Mouse (Mus musculus): ENCODE measurements at regions not wholly inside any gene's neighbourhood (a gene's known extent, or its start where the extent isn't known, plus 50 kb on each side); places are given as distances from the start of the nearest gene placed in this dataset.

DNA sequence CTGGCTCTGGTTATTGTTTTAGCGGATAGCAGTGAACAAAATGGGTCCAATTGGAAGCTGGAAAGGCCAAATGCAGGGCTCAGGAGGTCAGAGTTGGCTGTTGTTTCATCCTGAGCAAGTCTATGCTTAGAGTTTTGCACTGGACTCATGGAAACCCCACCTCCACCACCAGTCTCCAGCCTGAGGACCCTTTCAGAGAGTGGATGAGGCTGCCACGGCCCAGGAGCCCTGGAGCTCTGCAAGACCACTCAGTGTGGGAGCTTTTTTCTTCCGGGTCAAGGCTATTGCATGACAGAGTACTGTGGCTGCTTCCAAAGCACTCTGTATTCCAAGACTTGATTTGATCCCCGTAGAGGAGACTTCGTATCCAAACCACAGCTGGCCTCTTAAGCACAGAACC is 79.2 kb downstream of the Sox9 start:
- WGBS = 82% methylated on average over 5 of the region's 5 CpGs
- H3K9ac ChIP-seq (replicated peaks) = no peak overlapping the region
- ATAC-seq (ENCODE audit: insufficient number of reproducible peaks, insufficient read depth, low FRiP score, low TSS enrichment, low read depth) = no peak
- H3K36me3 ChIP-seq = no peaks in the 10 kb centered on the region
- H3K4me3 ChIP-seq (replicated peaks) = no peak overlapping the region
- H3K9me3 ChIP-seq = no peaks in the 10 kb centered on the region
- no peak overlapping the region for H3K4me2 ChIP-seq
- H3K27me3 ChIP-seq = 0 out of 2 replicates have a peak, but pooled peaks cover 4% of the 10 kb centered on the region
- H3K4me1 ChIP-seq (replicated peaks) = peaks cover 8% of the 10 kb centered on the region; the same call in 1 of the 2 replicates
- H3K27ac ChIP-seq = peak overlapping the region; percentile 8; the same call in 1 of the 2 replicates

DNA sequence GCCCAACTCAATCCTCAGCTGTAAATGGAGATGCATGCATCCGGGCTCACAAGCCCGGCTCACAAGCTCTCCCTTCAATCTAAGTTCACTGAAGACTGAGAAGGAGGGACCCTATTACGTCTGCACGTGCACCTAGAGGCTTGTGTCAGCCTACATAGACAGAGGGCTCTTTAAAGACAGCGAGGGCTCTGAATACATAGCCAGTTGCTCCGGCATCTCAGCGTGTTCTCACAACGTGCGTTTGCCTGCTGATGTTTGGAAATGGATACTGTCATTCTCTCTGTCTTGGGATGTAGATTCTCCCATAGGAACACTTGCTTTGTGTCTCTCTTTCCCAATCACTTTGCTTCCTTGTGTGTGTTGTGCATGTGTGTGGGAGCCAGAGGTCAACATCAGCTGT is 83.8 kb downstream of the Sox9 start:
- Histone ChIP-seq H3K36me3 (no peaks in the 10 kb centered on the region), H3K27me3 (0 out of 2 replicates have a peak, but pooled peaks cover 4% of the 10 kb centered on the region), H3K4me2 (no peak overlapping the region), H3K27ac (no peak overlapping the region), H3K4me1 (replicated peaks) (peaks cover 23% of the 10 kb centered on the region), H3K9ac (replicated peaks) (no peak overlapping the region), H3K4me3 (replicated peaks) (no peak overlapping the region), H3K9me3 (no peaks in the 10 kb centered on the region)
- WGBS = 87% methylated on average over 9 of the region's 9 CpGs
- ATAC-seq (ENCODE audit: insufficient number of reproducible peaks, insufficient read depth, low FRiP score, low TSS enrichment, low read depth) = no peak

DNA sequence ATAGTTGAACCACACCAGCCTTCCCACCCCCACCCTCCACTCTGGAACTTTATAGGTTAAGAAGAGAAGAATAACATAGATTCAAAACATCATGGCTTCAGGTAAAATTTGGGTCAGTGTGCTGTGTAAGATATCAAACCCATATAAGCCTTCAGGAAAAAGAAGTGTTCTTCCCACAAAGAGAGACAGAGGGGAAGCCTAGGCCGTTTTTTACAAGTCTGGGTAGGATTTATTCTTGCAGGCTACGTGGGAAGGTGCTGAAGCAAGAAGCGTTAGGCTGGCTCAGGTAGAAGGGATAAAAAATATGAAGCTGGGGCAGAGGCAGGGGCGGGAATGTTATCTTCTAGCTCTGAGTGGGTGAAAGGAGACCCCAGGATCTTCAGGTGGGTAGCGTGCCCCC is 87.5 kb downstream of the Sox9 start:
- H3K36me3 ChIP-seq = no peaks in the 10 kb centered on the region
- no peaks in the 10 kb centered on the region for H3K9me3 ChIP-seq
- no peak overlapping the region for H3K4me3 ChIP-seq (replicated peaks)
- H3K9ac ChIP-seq (replicated peaks) = no peak overlapping the region
- no peak overlapping the region for H3K27ac ChIP-seq
- 21% methylated on average over 5 of the region's 5 CpGs for WGBS
- 0 out of 2 replicates have a peak, but pooled peaks cover 4% of the 10 kb centered on the region for H3K27me3 ChIP-seq
- H3K4me1 ChIP-seq (replicated peaks) = peaks cover 37% of the 10 kb centered on the region
- H3K4me2 ChIP-seq = peak overlapping the region; percentile 46
- no peak; the same call in 1 of the 2 replicates for ATAC-seq (ENCODE audit: insufficient number of reproducible peaks, insufficient read depth, low FRiP score, low TSS enrichment, low read depth)

DNA sequence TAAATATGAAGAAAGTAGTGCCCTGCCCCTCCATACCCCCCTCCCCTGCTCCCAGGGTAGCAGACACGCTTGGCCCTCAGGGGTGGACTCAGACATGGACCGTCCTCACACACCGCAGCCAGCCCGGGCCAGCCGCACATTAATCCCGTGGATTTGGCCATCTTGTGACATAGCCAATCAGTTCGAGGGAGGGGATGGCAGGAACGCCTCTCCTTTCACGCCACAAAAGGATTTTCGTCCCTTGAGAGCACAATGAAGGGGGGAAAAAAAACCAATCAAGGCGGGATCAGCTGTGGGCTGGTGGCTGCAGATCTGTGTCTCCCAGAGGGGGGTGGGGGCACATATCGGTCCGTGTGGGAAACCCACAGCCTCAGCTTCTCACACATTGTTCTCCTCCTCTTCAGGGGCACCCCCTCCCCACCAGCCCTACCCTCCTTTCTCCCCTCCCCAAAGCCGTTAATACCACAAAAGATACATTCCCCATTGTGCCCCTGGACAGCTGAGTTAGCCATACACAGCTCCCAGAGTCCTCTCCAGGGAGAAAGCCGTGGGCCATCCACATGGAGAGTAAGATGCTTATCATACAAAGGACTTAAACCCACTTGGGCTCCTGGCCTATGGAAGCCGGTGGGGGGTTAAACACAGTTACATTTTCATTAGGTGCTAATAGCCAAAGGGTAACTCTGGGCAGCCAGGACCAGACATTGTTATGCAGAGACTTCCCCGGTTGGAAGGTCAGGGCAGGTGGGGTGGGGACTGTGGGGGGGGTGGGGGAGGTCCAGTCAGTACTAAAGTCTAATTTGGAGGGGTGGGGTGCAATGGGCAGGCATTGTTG is 88.4 kb downstream of the Sox9 start:
- WGBS = 2% methylated on average over 17 of the region's 17 CpGs
- ATAC-seq (ENCODE audit: insufficient number of reproducible peaks, insufficient read depth, low FRiP score, low TSS enrichment, low read depth) = peak; percentile 80
- H3K4me2 ChIP-seq = peak overlapping the region; percentile 46
- H3K4me1 ChIP-seq (replicated peaks) = peaks cover 37% of the 10 kb centered on the region
- no peaks in the 10 kb centered on the region for H3K9me3 ChIP-seq
- H3K36me3 ChIP-seq = no peaks in the 10 kb centered on the region
- peak overlapping the region; percentile 18; the same call in 1 of the 2 replicates for H3K4me3 ChIP-seq (replicated peaks)
- H3K27me3 ChIP-seq = no peaks in the 10 kb centered on the region
- 0 out of 2 replicates have a peak overlapping the region, but pooled peaks have one; percentile 53 for H3K27ac ChIP-seq
- no peak overlapping the region for H3K9ac ChIP-seq (replicated peaks)

DNA sequence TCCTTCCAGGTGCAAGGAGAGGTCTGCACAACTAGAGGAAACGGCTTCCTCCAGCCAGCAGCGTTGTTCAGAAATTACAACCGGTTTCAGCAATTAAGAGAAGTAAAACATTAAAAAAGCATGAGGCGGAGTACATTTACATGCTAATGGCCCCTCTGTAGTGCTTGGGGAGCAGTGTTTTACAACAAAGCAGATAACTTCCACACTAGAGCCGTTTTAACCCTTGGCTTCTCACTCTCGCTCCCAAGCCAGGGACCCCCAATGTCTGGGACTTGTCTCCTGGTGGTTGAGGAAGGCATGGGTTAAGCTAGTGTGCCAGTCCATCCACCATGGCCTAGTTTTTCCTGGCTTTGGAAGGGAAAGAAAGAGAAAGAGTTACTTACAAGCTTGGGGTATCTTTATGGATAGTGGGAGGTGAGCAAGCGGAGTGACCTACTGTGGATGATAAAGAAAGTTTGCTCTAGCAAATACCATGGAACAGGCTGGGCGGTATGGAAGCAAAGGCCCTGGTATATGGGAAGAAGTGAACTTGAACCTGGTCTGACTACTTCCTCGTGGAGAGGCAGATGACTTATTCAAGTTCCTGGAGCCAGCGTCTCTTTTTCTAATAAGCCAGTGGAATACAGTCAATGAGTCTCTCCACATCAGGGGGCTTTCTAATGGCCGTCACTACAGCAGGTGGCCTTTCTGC is 90.8 kb downstream of the Sox9 start:
- Histone ChIP-seq H3K4me3 (replicated peaks) (no peak overlapping the region), H3K36me3 (no peaks in the 10 kb centered on the region), H3K9me3 (no peaks in the 10 kb centered on the region), H3K27ac (peak overlapping the region; percentile 66), H3K27me3 (0 out of 2 replicates have a peak, but pooled peaks cover 2% of the 10 kb centered on the region), H3K9ac (replicated peaks) (no peak overlapping the region), H3K4me2 (peak overlapping the region; percentile 8; the same call in 1 of the 2 replicates), H3K4me1 (replicated peaks) (peaks cover 37% of the 10 kb centered on the region)
- WGBS = 37% methylated on average over 11 of the region's 11 CpGs
- no peak for ATAC-seq (ENCODE audit: insufficient number of reproducible peaks, insufficient read depth, low FRiP score, low TSS enrichment, low read depth)

DNA sequence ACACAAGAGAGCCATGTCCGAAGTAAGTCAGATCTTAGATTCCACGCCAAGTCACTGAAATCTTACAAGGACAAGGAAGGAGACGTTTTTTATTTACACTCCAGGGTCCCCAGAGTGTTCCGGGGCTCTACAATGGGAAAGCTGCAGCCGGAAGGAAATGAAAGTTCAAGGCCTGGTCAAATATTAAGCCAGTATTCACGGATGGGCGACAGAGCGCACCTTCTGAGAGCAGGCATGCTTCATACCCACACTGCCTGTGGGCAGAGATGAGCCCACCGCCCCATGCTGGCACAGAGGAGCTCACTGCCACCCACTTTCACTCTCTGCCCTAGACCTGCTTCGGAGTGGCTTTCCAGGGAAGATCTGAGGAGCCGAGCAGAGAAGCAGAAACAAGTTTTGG is 92.2 kb downstream of the Sox9 start:
- ATAC-seq (ENCODE audit: insufficient number of reproducible peaks, insufficient read depth, low FRiP score, low TSS enrichment, low read depth) = no peak
- H3K4me1 ChIP-seq (replicated peaks) = peaks cover 34% of the 10 kb centered on the region
- 0 out of 2 replicates have a peak, but pooled peaks cover 2% of the 10 kb centered on the region for H3K27me3 ChIP-seq
- H3K27ac ChIP-seq = no peak overlapping the region
- 89% methylated on average over 11 of the region's 11 CpGs for WGBS
- H3K9ac ChIP-seq (replicated peaks) = no peak overlapping the region
- no peaks in the 10 kb centered on the region for H3K36me3 ChIP-seq
- H3K4me2 ChIP-seq = no peak overlapping the region
- no peak overlapping the region for H3K4me3 ChIP-seq (replicated peaks)
- H3K9me3 ChIP-seq = no peaks in the 10 kb centered on the region

DNA sequence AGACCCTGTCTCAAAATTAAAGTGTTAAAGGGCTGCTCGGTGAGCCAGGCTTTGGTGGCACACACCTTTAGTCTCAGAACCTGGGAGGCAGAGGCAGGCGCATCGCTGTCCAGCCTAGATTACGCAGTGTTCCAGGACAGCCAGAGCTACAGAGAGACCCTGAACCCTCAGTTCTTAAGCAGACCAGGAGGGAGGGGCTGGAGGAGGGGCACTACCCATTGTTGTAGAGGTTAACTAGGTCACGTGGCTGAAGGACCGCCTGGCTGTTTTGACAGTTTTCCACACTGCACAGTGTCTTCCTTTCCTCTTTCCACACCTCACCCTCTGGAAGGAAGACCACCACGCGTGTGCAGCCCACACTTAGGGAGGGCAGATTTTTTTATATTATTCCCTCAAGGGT is 94.2 kb downstream of the Sox9 start:
- Histone ChIP-seq H3K36me3 (no peaks in the 10 kb centered on the region), H3K4me1 (replicated peaks) (peaks cover 14% of the 10 kb centered on the region), H3K27ac (no peak overlapping the region), H3K4me3 (replicated peaks) (no peak overlapping the region), H3K9ac (replicated peaks) (no peak overlapping the region), H3K27me3 (0 out of 2 replicates have a peak, but pooled peaks cover 2% of the 10 kb centered on the region), H3K9me3 (no peaks in the 10 kb centered on the region), H3K4me2 (no peak overlapping the region)
- WGBS = 59% methylated on average over 8 of the region's 8 CpGs
- ATAC-seq (ENCODE audit: insufficient number of reproducible peaks, insufficient read depth, low FRiP score, low TSS enrichment, low read depth) = no peak

DNA sequence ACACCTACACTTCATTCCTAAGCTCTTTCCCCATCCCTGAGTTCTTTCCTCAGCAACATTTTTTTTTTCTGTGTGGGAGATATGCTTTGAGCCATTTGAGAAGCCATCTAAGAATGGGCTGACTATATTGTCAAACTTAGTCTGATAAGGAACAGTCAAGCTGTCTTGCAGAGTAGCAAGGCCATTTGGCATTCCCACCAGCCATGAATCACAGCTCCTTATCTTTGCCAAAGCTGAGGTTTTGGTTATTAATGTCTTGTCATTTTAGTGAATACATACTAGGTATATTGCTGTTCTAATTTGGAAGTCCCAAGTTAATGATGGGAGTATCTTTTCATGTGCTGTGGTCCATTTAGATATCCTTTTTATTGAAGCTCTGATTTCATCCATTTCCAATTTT is 96.4 kb downstream of the Sox9 start:
- no peak overlapping the region for H3K4me2 ChIP-seq
- no peak for ATAC-seq (ENCODE audit: insufficient number of reproducible peaks, insufficient read depth, low FRiP score, low TSS enrichment, low read depth)
- no peak overlapping the region for H3K4me3 ChIP-seq (replicated peaks)
- H3K36me3 ChIP-seq = no peaks in the 10 kb centered on the region
- H3K27me3 ChIP-seq = 0 out of 2 replicates have a peak, but pooled peaks cover 2% of the 10 kb centered on the region
- no peak overlapping the region for H3K9ac ChIP-seq (replicated peaks)
- H3K4me1 ChIP-seq (replicated peaks) = no peaks in the 10 kb centered on the region
- no peaks in the 10 kb centered on the region for H3K9me3 ChIP-seq
- H3K27ac ChIP-seq = no peak overlapping the region

DNA sequence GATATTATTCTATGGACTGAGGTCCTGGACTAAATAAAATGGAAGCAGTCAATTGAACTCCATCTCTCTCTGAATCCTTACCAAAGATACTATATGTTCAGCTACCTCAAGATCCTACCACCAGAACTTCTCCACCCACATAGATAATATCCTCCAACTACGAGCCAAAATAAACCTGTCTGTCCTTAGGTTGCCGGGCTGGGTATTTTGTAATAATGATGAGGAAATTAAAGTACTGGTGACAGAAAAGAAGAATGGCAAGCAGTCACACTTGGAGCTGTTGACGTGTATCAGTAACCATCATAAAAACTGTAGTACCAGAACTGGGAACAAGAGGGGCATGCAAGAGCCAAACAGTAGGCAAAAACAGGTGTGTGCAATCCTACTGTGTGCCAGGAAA is 98.7 kb downstream of the Sox9 start:
- Histone ChIP-seq H3K27me3 (0 out of 2 replicates have a peak, but pooled peaks cover 2% of the 10 kb centered on the region), H3K9ac (replicated peaks) (no peak overlapping the region), H3K4me1 (replicated peaks) (peaks cover 8% of the 10 kb centered on the region), H3K36me3 (no peaks in the 10 kb centered on the region), H3K4me2 (no peak overlapping the region), H3K27ac (no peak overlapping the region), H3K9me3 (no peaks in the 10 kb centered on the region), H3K4me3 (replicated peaks) (no peak overlapping the region)
- 82% methylated on average over 3 of the region's 3 CpGs for WGBS
- ATAC-seq (ENCODE audit: insufficient number of reproducible peaks, insufficient read depth, low FRiP score, low TSS enrichment, low read depth) = no peak

DNA sequence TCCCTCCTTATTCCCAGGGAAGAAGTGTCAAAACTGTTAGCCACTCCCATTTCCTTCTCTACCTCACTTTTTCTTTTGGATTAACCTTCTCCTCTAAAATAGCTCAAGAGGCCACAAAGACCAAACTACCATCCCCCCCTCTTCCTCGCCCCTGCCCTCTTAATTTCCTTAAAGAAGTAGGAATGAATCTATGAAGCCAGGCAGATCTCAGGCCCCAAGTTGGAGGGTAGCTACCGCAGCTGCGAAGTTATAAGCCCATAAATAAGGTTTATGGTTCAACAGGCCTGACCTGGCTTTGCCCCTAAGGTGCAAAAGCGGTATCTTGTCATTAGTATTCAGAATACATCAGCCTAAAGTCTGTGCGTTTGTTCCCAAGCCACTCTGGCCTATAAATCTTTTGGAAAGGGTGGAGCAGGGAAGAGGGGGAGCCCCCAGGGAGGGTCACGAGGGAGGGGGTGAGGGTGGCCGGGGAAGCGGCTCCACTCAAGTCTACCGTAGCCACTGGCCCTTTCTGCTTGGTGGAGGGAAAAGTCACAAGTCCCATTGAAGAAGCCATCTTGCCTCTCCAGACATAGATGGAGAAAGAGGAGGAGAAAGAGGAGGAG is 103.4 kb downstream of the Sox9 start:
- WGBS = 12% methylated on average over 9 of the region's 9 CpGs
- no peak for ATAC-seq (ENCODE audit: insufficient number of reproducible peaks, insufficient read depth, low FRiP score, low TSS enrichment, low read depth)
- Histone ChIP-seq H3K4me1 (replicated peaks) (peaks cover 15% of the 10 kb centered on the region), H3K36me3 (no peaks in the 10 kb centered on the region), H3K4me3 (replicated peaks) (no peak overlapping the region), H3K9ac (replicated peaks) (no peak overlapping the region), H3K27ac (no peak overlapping the region), H3K27me3 (no peaks in the 10 kb centered on the region), H3K4me2 (no peak overlapping the region), H3K9me3 (no peaks in the 10 kb centered on the region)

DNA sequence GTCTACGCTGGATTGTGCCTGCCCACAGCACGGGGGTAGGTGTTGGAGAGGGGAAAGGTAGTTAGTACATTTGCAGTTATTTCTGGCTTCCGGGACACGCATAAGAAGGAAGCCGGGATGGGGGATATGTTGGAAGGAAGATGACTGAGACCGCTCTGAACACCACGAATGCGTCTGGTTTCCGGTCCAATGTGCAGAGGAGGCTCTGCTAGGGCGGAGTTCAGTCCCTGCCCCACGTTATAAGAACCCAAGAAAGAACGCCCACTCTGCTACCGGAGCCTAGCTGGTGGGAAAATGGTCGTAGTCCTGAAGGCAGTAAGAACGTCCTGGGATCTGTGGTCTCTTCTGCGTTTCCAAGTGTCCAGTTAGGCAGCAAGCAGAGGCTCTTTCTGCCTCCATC is 104.1 kb downstream of the Sox9 start:
- 0 out of 2 replicates have a peak overlapping the region, but pooled peaks have one; percentile 29 for H3K27ac ChIP-seq

More for the DNA sequence above, 104.1 kb downstream of the Sox9 start:
- no peaks in the 10 kb centered on the region for H3K9me3 ChIP-seq
- no peak for ATAC-seq (ENCODE audit: insufficient number of reproducible peaks, insufficient read depth, low FRiP score, low TSS enrichment, low read depth)
- H3K4me1 ChIP-seq (replicated peaks) = peaks cover 15% of the 10 kb centered on the region
- no peak overlapping the region for H3K4me2 ChIP-seq
- WGBS = 72% methylated on average over 16 of the region's 16 CpGs
- no peak overlapping the region for H3K4me3 ChIP-seq (replicated peaks)
- H3K9ac ChIP-seq (replicated peaks) = no peak overlapping the region
- no peaks in the 10 kb centered on the region for H3K27me3 ChIP-seq
- no peaks in the 10 kb centered on the region for H3K36me3 ChIP-seq
